Mouse (Mus musculus) left cerebral cortex, adult 2 months (tissue): Measurements from ENCODE around the gene Gnat1. TPM values are rescaled to one million over a fixed set of nuclear protein-coding genes. Genes with fewer than 3 reads are reported as not detected.
A peak's percentile ranks its signal among the peaks of the same experiment; 100 is the strongest.

Experiments
- DNase-seq, 2 experiments: peaks; one replicate each; pipeline ENCODE4 v3.0.0; 2021 to 2022; ENCODE audit warnings: low spot score in 2 of 2, mixed read lengths in 1 of 2; ENCODE audit errors: extremely low spot score in 1 of 2
- H3K27ac ChIP-seq: fragments of 200-600 bp; 2 replicates; pipeline ENCODE4 v1.8.1; 2022
- H3K4me3 ChIP-seq: fragments of 200-600 bp; 2 replicates; pipeline ENCODE4 v1.8.1; 2022
- CTCF ChIP-seq: fragments of 200-600 bp; IDR thresholded peaks from 2 replicates; pipeline ENCODE4 v1.8.1; 2022; ENCODE audit warnings: antibody characterized with exemption, mild to moderate bottlenecking, moderate library complexity
- intact Hi-C: fragments of 180-260 bp; cut with DNase I; formaldehyde crosslinking; loops from one replicate; pipeline ENCODE4 v1.15.1; 2025
- total RNA-seq, 2 experiments: library from RNA; stranded (reverse); gene quantifications; 2 replicates each; pipeline ENCODE4 v1.2.3; 2021

Gene Gnat1
- total RNA-seq, 2 experiments from 2014 or later = 0.18 TPM; not detected in 1

- DNase-seq = no peak
- Histone ChIP-seq H3K4me3 (no peak overlapping the region), H3K27ac (no peak overlapping the region)
- intact Hi-C loops = no loop called here
- TF ChIP-seq CTCF = no peak
Measured at GRCm38 (mm10) chr9:107668916-107669315, 10.6 kb downstream of the Gnat1 start.

GRCm38 (mm10) chr9:107668011-107668410 is 11.5 kb downstream of the Gnat1 start:
- no peak for DNase-seq

GRCm38 (mm10) chr9:107667219-107667618 is 12.3 kb downstream of the Gnat1 start:
- peak; percentile 39 to 46 for DNase-seq

More at GRCm38 (mm10) chr9:107668011-107668410, 11.5 kb downstream of the Gnat1 start:
- Histone ChIP-seq H3K4me3 (no peak overlapping the region), H3K27ac (no peak overlapping the region)
- intact Hi-C loops = no loop called here
- no peak for TF ChIP-seq CTCF

GRCm38 (mm10) chr9:107666751-107667205 is 12.7 kb downstream of the Gnat1 start:
- peak overlapping the region; percentile 48 for H3K4me3 ChIP-seq
- no peak for TF ChIP-seq CTCF
- intact Hi-C loops = no loop called here
- DNase-seq = no peak
- H3K27ac ChIP-seq = peak overlapping the region; percentile 76

More at GRCm38 (mm10) chr9:107667219-107667618, 12.3 kb downstream of the Gnat1 start:
- Histone ChIP-seq H3K4me3 (peak overlapping the region; percentile 48), H3K27ac (peak overlapping the region; percentile 76)
- TF ChIP-seq CTCF = no peak
- intact Hi-C loops = no loop called here

- Histone ChIP-seq H3K4me3 (peak overlapping the region; percentile 48), H3K27ac (peak overlapping the region; percentile 28; the same call in 1 of the 2 replicates)
- intact Hi-C loops = loop anchor here (2.0 kb wide), 1 partner anchor 15 kb away; no protein-coding TSS in a partner anchor
Measured at GRCm38 (mm10) chr9:107665308-107665707, 14.2 kb downstream of the Gnat1 start.

GRCm38 (mm10) chr9:107663525-107663924 is 16.0 kb downstream of the Gnat1 start:
- Histone ChIP-seq H3K27ac (peak overlapping the region; percentile 64), H3K4me3 (no peak overlapping the region)
- DNase-seq = no peak
- TF ChIP-seq CTCF = no peak
- intact Hi-C loops = no loop called here

More at GRCm38 (mm10) chr9:107665308-107665707, 14.2 kb downstream of the Gnat1 start:
- no peak for DNase-seq
- TF ChIP-seq CTCF = no peak

GRCm38 (mm10) chr9:107662342-107662741 is 17.2 kb downstream of the Gnat1 start:
- no peak overlapping the region for H3K4me3 ChIP-seq
- intact Hi-C loops = no loop called here
- no peak for DNase-seq
- H3K27ac ChIP-seq = no peak overlapping the region
- no peak for TF ChIP-seq CTCF

GRCm38 (mm10) chr9:107660777-107661176 is 18.7 kb downstream of the Gnat1 start:
- no peak for TF ChIP-seq CTCF
- H3K27ac ChIP-seq = no peak overlapping the region
- intact Hi-C loops = no loop called here
- no peak for DNase-seq
- no peak overlapping the region for H3K4me3 ChIP-seq

- no peak for DNase-seq
- Histone ChIP-seq H3K4me3 (no peak overlapping the region), H3K27ac (peak overlapping the region; percentile 70)
- intact Hi-C loops = no loop called here
- TF ChIP-seq CTCF = no peak
Measured at GRCm38 (mm10) chr9:107659961-107660360, 19.6 kb downstream of the Gnat1 start.

- TF ChIP-seq CTCF = no peak
- H3K27ac ChIP-seq = peak overlapping the region; percentile 70; the same call in 1 of the 2 replicates
- no peak overlapping the region for H3K4me3 ChIP-seq
- intact Hi-C loops = no loop called here
- DNase-seq = peak; percentile 40 to 73
Measured at GRCm38 (mm10) chr9:107659551-107659950, 20.0 kb downstream of the Gnat1 start.

- intact Hi-C loops = no loop called here
- no peak for DNase-seq
- Histone ChIP-seq H3K27ac (no peak overlapping the region), H3K4me3 (no peak overlapping the region)
- TF ChIP-seq CTCF = no peak
Measured at GRCm38 (mm10) chr9:107658096-107658495, 21.4 kb downstream of the Gnat1 start.

- TF ChIP-seq CTCF = no peak
- no peak for DNase-seq
- H3K4me3 ChIP-seq = no peak overlapping the region
- no peak overlapping the region for H3K27ac ChIP-seq
- intact Hi-C loops = no loop called here
Measured at GRCm38 (mm10) chr9:107657144-107657543, 22.4 kb downstream of the Gnat1 start.

- no peak for DNase-seq
- intact Hi-C loops = no loop called here
- TF ChIP-seq CTCF = no peak
- no peak overlapping the region for H3K4me3 ChIP-seq
- no peak overlapping the region for H3K27ac ChIP-seq
Measured at GRCm38 (mm10) chr9:107654585-107654984, 24.9 kb downstream of the Gnat1 start.
